Mouse (Mus musculus): Measurements from ENCODE around the gene Pgm1.

DNA sequence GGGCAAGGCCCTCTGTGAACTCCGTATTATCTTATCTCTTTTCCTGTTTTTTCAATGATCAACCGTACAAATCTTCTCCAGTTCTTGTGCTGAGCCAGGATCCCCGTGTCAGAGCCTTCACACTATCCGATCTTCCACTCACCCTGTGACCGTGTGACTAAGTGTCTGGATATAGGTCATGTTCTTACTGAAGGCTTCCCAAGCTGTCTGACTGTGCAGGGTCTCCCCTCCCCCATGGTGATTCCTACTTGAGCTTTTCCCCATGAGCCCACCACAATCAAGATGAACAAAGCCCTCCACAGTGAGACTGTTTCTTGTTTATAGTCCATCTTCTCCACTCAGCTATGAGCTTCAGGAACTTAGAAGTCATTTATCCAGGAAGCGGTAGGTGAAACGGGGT is 78.5 kb downstream of the Pgm1 start:
- TF ChIP-seq CTCF (IDR thresholded peaks at IDR 0.05; ENCODE audit: low read depth, low read length): no peak
- no peak for TF ChIP-seq TAL1 (conservative IDR thresholded peaks at IDR 0.05; ENCODE audit: low read depth, low read length)
- TF ChIP-seq POLR2AphosphoS5 (IDR thresholded peaks at IDR 0.05; ENCODE audit: insufficient replicate concordance, low read depth, low read length): no peak
- no peak for TF ChIP-seq GATA1 (IDR thresholded peaks at IDR 0.05; ENCODE audit: borderline replicate concordance, low read length)
- TF ChIP-seq GATA2 (IDR thresholded peaks at IDR 0.05; ENCODE audit: borderline replicate concordance, low read depth, low read length): no peak

All from G1E (cell line).